Mouse (Mus musculus): ENCODE measurements around the gene Ltbp2.

The Ltbp2 gene

DNA sequence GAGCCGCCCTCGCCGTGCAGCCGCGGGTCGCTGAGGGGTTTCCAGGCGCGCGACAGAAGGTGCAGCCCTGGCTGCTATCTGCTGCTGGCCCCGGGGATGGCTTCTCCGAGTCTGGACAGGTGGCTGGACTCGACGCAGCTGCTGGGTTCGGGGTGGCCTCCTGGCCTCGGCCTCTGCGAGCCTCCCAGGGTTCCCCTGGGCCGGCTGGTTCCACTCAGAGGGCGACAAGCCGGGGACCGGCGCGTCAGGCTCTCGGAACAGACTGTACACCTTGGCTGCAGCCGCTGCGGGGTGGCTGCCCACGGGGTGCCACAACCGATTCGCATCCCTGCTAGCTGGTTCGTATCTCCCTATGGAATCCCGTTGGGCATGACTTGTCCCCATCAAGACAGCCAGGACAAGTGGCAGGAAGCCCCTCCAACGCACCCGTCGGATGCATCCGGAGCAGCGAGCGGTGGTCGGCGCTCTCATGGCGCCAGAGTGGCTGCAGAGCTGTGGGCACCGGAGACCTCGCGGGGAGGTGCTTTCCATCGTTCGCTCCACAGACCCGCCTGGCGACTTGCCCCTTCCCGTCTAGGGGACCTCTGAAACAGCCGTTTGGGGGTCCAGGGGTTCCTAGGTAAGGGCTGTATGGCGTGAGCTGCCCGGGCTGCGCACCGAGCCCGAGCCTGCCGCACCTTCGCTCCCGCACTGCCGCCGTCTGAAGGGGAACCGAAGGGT lies 411 bp downstream of the Ltbp2 start:
- no peak for DNase-seq

DNA sequence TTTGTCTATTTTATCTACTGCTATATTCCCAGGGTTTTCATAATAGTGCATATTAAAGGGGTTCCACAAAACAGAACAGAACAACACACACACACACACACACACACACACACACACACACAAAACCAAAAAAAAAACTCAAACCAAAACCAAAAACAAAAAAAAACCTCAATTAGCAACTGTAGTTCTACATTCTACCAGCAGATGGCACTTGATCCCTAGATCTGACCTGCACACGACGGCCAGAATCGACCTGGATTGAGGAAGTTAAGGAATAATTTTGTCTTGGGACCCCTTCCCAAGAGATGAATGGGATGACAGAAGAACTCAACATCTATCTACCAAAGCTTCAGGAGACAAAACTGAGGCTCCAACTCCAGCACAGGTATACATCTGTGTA lies 2.9 kb downstream of the Ltbp2 start:
- peak; percentile 20 for DNase-seq

DNA sequence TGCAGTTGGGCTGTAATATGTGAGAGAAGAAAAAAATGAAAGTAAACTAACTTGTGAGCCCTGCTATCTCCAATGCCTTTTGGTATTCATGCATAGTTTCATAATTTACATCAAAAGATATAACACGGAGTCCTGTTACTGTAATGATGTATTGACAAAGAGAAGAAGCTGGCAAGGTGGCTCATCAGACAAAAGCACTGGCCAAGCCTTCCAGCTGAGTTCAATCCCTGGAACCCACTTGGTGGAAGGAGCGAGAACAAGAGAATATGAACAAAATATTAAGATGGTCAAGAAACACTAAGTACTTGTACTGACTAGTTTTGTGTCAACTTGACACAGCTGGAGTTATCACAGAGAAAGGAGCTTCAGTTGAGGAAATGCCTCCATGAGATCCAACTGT lies 4.0 kb downstream of the Ltbp2 start:
- DNase-seq, result no peak

DNA sequence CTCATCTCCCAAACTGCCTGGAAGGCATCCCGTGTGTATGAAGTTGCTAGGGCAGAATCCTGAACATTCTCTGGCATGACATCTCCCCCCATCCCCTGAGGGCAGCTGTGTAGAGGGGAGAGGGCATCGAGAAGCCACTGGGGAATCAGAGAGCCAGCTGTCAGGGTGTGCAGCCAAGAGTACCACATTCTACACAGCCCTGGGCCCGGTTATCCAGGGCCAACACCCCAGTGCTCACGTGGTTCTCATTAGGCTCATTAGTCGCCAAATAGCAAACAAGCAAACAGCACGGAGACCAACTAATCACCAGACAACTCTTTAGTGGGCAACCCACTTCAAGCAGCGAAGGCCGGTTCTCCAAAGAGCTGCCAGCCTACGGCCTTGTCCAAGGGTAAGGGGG lies 10.9 kb downstream of the Ltbp2 start:
- DNase-seq, result no peak

DNA sequence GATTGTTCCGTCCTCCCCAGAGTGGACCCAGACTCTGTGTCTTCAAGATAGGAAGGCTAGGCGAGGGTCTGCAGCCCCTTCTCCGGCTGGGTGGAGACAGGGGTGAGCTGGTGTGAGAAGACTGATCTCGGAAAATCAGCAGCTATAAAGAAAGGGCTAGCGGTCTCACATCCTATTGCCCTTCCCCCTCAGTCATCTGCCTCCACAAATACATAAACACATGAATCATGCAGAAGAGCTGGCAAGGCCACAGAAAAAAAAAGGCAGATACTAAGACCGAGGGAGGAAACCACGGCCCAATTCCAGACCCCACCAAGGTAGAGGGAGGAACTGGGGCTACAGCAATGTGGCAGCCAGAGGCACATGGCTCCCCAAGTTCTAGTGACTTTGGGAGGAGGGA lies 11.5 kb downstream of the Ltbp2 start:
- no peak for DNase-seq

DNA sequence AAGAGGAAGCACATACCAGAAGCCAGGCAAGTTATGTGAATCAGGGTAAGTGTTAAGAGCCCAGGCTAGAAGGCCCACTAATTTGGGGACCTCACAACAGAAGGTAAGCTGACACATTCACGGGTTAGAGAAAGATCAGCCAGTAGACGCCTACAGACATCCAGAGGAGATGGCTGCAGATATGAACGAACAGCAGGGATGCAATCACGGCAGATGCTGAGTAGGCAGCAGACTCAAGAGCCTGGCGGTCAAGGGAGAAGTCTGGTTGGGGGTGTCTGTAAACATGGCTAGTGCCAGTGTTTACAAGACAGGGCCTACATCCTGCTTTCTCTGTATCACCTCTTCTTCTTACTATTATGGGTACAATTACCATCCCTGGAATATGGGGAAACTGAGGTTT lies 13.1 kb downstream of the Ltbp2 start:
- no peak for DNase-seq

DNA sequence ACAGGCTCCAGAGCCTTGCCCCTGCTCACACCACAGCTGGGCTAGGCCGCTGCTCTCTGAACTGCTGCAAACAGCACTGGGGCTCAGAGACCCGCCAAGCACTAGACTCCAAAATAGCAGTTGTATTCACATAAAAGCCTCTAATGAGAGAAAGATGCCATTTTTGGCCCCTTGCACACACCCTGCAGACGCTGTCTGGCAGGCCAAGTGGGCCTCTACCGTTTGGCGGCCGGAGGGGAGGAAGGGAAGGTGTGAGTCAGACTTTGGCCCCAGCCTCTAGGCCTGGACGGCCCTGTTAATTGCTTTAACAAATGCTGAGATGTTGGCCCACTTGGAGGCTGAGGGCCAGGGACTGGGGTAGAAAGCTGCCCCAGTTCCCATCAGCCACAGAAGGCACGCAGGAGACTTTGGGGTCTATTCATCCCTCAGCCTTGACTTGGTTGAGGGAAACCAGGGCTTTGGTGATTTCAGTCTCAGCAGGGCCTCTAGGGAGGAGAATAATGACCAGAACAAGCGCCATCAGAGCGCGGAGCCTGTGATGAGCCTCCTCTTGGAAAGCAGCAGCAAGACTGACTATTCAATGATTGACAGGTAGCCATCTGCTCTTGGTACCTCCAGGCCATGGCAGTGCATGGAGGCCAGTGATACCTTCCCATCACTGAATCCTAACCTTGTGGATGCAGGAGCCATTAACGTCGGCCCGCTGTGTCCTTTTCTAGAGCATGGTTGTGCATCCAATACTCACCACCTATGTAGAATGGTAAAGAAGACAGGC lies 14.0 kb downstream of the Ltbp2 start:
- DNase-seq, result no peak

DNA sequence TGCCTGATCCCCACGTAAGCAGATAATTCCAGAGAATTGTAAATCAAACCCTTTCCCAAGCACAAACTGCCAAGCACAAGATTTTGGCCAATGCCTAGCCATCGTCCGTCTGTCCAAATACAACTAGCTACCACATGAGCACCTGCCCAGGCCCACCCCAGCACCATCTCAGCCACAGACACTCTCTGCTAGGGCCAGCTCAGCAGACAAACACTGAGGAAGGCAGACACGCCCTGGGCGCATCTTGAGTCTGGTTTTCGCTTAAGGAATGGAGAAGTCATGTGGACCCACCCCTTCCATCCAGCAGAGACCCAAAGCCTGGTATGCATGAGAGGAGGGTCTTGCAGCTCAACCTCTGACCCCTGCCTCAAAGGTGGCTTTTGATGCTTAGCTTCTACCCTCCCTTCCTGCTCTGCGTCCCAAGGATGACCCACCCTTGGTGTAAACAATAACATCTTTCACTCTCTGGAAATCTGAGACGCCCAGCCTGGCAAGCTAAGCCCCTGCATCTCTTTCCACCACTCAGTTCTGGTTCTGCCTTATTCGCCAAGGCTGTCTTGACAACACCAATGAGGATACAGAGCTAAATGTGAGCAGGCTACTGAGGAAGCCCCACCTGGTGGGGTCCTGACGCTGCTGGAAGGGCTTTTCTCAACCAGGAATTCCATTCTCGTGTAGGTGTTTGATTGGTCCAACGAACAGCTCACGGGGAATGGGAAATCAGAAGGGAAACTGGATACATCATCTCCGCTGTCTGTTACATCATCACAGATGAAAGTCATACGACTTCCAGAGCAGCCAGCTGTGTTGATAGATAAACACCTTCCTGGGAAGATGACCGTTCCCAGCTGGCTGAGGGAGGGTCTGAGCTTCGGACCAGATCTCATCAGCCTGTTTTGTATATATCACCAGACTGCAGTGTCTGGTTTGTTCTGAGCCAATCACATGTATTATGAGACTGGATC lies 17.9 kb downstream of the Ltbp2 start:
- no peak for DNase-seq

DNA sequence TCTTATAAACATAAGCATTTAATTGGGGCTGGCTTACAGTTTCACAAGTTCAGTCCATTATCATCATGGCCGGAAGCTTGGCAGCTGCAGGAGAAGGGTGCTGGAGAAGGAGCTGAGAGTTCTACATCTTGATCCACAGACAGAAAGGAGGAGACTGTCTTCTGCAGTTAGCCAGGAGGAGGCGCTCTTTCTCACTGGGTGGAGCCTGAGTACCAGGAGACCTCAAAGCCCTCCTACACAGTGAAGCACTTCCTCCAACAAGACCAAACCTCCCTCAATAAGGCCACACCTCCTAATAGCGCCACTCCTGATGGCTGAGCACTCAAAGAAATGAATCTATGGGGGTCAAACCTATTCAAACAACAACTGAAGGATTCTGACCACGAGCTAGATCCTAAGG lies 18.6 kb downstream of the Ltbp2 start:
- DNase-seq, result no peak

DNA sequence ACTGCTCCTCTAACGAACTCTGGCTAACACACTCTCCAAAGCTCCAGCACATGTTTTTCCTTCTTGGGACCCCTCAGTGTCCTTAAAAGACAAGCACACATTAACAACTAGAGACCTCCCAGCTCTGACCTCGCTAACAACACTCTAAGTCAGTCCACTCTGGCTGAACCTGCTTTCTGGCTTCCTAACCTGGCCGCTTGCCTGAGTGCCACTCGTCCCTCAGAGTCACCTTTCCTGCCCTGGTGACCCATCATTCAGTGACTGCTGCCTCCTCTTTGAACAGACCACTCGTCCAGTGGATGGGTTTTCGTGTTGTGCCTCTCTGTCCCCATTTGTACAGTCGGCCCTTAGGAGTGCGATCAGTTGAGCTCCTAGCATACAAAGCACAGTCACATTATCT lies 19.8 kb downstream of the Ltbp2 start:
- DNase-seq, result no peak

DNA sequence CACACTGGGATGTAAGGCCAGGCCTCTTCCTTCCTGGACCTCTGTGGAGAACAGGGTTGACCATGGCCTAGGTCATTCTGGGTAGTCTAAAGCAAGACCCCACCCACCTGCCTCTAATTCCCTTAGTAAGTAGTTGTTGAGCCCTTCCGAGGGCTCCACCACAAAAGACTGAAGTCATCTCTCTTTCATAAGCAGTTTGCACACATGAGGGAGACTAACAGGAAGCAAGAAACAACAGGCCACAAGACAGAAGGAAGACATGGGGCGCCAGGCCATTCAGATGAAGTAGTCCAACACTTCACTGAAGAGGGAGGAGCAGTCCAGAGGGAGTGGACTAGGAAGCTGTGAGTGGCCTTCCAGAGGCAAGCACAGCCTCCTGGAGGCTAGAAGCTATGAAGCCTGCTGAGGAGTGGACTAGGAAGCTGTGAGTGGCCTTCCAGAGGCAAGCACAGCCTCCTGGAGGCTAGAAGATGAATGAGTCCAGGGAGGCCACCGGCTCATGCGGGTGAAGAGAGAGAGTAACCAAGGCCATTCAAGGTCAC lies 21.2 kb downstream of the Ltbp2 start:
- DNase-seq, result no peak

DNA sequence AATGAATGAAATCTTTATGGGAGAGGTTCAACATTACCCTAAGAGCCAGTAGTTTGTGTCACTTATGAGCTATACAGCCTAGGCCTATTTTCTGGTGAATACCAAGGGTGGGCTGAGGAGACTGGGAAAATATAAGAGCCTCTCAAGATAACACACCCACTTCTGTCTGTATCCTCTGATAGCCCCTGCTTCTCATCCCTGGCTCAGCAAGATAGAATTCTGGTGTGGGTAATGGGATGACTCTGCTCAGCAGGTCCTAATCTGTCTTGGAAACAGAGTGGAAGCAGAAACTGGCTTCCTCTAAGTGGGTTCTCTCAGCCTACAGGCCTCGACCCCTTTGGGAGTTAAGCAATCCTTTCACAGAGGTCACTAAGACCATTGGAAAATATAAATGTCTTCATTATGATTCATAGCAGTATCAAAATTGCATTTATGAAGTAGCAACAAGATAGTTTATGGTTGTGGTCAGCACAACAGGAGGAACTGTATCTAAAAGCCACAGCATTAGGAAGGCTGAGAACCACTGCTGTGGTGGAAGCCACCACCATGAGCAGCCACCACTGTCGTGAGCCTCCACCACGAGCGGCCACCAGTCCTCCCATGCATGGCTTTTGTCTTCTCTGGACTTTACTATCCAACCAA lies 21.8 kb downstream of the Ltbp2 start:
- no peak for DNase-seq

DNA sequence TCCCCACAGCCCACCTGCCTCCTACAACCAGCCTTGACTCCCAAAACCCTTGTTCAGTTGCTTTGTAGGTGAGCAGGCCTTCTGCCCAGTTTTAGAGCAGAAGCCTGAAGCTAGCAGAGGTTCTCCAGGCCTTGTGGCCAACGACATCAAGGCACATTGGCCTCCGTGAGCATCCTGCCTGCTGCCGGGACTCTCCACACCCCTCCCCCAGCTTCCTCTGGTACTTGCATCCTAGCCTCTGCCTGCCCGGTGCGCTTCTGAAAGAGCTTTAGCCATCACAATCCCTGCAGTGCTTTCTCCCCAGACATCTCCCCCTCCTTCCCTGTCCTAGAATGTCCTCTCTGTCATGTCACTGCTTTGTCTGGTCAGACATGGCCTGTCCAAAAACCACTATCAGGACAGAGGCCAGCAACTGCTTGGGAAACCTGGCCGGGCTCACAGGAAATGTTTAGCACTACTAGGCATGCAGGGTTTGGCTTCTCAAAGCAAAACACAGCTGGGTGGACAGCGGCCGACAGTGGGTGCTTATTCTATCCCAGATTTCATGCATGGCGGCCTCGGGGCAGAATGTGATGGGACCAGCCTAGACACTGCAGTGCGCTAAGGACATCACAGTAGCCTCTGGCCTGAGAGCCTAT lies 24.8 kb downstream of the Ltbp2 start:
- DNase-seq, result no peak

DNA sequence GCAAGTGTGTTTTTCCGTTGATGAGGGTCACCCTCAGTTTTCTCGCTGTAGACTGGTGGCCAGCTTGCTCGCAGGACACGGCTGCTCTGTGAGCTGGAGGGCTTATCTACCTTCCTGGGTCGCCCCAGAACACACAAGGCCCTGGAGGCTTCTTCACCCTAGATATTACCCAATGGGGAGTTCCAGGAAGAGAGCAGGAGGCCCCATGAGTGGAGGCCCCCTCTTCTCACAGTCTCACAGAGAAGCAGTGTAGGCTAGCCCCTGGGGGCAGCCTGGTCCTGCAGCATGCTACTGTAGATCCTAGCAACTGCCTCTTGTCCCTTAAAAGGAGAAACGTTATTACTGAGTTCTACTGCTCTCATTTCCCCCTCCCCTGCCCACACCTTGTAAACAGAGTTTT lies 28.4 kb downstream of the Ltbp2 start:
- DNase-seq, result no peak

DNA sequence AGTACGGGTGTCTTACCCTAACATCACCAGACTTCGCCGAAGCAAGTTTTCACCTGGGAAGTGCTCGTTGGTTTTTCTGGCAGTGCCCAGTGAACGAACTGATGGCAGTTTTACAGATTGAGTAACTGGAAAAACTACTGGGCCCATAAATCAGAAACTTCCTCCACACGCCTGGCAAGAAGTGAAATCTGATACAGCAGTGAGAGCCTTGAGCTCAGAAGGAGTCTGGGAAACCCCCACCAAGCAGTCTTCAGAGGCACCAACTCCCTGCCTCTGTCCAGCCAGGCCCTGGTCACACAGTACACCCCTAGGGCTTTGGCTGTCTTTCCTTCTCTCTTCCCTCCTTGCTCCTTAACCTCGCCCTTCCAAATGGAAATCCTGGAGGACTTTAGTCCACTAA lies 28.9 kb downstream of the Ltbp2 start:
- peak; percentile 41 for DNase-seq

DNA sequence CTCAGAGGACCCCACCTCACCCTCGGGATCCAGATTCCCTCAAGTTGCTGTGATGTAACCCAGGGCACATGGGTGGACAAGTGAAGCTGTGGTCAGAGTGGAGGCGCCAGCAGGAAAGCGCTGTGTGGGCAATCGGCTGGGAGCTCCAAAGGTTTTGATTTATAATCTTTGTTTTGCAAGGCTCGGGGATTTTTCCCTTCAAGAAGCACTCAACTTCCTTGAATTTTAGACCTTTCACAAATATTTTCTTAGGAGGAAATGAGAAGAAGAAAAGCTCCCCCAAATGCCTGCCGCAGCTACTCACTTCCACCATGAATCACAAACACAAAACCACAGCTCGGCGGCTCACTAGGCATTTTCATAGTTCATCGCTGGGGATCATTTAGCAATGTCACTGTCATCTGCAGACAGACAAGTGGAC lies 29.7 kb downstream of the Ltbp2 start:
- DNase-seq, result peak; percentile 22

DNA sequence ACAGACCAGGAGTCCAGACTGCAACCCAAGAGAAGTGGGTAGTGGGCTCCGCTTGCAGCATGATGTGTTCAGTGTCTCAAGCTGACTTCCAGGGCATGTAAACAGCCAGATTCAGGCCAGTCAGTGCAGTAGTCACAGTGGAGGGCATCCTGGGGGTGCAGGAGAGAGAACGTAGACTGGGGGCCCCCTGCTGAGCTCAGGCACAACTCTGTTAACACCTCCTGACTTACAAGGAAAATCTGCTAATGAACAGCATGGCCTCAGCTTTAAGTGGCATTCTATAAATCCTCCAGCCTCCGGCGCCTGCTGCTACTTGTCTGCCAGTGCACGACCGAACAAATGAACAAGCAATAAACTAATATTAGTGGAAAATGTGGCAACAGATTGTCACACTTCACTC lies 33.6 kb downstream of the Ltbp2 start:
- DNase-seq, result no peak

DNA sequence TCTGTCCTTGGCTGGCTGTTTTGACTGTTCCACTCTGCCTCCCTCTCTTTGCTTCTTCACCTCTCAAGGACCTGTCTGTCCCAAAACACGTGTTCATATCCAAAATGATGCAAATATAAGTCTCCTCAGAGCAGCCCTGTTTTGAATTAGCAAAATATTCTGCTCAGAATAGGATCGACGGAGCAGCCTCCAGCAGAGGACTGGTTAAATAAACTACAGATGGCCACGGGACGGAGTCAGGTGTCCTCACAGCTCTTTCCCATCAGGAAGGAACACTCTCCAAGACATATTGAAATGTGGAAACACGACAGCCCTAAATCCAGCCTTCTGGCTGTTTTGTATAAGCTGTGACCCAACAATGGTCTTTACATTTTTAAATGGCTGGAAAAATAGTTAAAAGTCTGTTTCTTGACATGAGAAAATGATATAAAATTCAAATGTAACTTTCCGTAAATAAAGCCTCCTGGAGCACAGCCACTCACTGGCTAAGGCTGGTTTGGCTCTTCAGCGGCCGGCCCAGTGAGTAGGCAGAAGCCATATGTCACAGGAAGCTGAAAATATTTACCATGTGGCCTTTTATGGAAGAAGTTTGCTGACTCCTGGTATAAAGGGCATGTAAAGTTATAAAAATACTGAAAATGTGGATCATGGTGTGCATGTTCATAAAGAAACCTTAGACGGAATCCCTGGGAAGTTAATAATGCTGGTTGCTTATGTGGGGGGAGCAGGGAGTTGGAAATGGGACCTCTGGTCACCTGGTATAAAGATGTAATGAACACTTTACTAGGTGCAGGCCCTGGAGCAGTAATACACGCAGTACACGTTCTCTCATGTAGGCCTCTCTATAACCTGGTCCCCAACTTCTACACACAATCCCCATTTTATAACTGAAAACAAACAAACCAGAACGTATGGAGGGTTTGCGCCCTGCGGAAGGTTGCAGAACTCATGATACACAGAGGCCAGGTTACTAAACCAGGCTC lies 34.9 kb downstream of the Ltbp2 start:
- no peak for DNase-seq

DNA sequence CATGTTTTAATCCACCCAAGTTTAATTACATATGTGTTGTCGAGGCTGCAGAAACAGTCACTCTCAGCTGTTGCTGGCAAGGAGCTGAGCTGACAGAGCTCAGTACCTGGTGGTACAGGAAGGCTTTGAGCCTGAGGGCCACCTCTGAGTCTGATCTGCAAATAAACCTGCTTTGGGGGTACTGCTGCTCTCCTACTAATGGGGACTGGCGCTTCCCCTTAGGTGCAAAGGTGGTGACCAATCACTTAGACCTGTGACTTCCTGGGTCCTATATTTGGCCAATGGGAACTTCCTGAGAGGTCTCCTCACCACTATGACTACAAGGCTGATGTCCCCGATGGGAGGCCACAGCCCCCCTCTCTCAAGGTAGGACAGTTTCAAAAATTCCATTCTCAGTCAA lies 35.6 kb downstream of the Ltbp2 start:
- no peak for DNase-seq

DNA sequence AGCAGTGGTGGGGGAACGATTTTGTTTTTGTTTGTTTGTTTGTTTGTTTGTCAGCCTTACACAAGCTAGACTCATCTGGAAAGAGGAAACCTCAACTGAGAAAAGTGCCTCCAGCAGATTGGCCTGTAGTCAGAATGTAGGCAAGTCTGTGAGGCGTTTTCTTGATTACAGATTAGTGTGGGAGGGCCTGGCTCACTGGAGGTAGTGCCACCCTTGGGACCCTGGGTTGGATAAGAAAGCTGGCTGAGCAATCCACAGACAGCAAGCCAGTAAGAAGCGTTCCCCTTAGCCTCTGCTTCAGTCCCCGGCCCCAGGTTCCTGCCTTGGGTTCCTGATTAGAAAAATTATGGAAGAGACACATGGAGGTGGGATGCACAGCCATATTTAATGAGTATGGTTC lies 36.4 kb downstream of the Ltbp2 start:
- no peak for DNase-seq

DNA sequence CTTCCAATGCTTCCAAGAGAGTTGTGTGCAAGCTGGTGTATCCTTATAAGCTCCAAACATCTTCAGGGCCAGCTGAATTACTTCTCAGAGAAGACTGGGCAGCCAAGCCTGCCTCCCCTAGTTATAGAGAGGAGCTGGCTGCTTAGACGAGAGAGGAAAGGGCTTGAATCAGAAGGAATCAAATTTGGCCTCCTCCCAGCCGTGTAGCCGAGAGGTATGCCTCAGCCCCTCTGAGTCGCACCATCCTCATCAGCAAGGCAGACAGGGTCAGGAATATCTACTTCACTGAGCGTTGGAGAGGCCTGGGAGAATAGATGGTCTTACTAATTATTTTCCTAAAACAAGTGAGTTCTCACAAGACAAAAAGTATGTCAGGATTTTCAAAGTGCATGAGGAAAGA lies 40.7 kb downstream of the Ltbp2 start:
- no peak for DNase-seq

Data from kidney, adult 9 months (tissue).